Mouse (Mus musculus) adrenal gland, postnatal 14 days (tissue): ENCODE results near the gene Arfgap1. TPM values are rescaled to one million over a fixed set of nuclear protein-coding genes. Genes with fewer than 3 reads are reported as not detected.

Experiments used
- DNase-seq: peaks from one replicate; pipeline ENCODE4 v3.0.0; 2021; ENCODE audit warnings: mixed read lengths
- total RNA-seq: library from RNA; stranded (reverse); gene quantifications from 2 replicates; pipeline ENCODE4 v1.2.3, GENCODE M21; 2021

Arfgap1 gene
- total RNA-seq, 1 experiment from 2014 or later = 47.9 TPM

- no peak for DNase-seq
These were observed 18.6 kb downstream of the Arfgap1 start for GRCm38 (mm10) chr2:180985635-180986034.

- no peak for DNase-seq
These were observed 19.4 kb downstream of the Arfgap1 start, which contains the start of gene Col20a1 for GRCm38 (mm10) chr2:180986449-180986848. TSS of gene Col20a1 (plus strand) at chr2:180986535.

- no peak for DNase-seq
These were observed 20.0 kb downstream of the Arfgap1 start for GRCm38 (mm10) chr2:180987001-180987400.

DNA sequence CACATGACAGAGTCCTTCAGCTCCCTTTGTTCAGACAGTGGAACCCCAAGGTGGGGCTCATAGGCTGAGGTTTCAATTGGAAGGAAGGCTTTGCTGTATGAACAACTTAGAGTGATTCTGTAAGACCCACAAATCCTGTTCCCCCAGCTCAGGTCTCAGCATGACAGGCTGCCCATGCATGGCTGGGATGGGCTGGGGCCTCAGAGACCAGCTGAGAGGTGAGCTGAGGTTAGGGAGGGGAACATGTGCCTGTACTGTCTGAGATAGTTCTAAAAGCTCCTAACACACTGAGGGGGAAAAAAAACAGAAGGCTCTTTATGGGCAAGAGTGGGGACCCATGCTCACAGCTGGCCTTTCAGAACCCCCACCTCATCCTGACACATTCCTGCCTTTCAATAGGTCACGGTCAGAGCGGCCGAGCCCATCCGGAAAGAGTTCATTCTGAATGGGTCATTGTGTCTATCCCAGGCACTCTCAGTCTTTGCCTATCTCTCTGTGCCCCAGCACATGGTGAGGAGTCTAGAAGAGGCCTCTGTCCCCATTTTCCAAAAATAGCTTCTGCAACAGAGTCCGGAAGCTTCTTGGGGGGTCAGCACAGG is 20.5 kb downstream of the Arfgap1 start:
- no peak for DNase-seq

GRCm38 (mm10) chr2:180988347-180988913 is 21.4 kb downstream of the Arfgap1 start:
- DNase-seq = no peak

DNA sequence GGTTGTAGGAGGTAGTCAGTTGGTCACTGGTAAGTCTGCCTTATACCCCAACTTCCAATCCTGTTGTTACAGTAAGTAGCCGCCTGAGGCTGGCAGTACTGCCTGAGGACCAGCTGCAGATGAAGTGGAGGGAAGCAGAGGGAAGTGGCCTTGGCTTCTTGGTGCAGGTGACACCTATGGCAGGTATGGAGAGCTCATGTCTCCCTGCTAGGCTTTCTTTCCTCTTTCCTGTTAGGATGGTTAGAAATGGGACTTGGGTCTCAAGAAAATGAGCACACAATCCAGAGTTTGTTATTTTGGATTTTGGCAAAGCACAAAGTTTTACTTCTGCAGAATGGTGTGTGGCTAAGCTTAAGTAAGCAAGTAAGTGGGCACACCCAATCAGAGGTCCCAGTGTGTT is 21.9 kb downstream of the Arfgap1 start:
- no peak for DNase-seq

- DNase-seq = no peak
These were observed 23.3 kb downstream of the Arfgap1 start for GRCm38 (mm10) chr2:180990347-180990746.

GRCm38 (mm10) chr2:180994360-180994759 is 27.3 kb downstream of the Arfgap1 start:
- no peak for DNase-seq

DNA sequence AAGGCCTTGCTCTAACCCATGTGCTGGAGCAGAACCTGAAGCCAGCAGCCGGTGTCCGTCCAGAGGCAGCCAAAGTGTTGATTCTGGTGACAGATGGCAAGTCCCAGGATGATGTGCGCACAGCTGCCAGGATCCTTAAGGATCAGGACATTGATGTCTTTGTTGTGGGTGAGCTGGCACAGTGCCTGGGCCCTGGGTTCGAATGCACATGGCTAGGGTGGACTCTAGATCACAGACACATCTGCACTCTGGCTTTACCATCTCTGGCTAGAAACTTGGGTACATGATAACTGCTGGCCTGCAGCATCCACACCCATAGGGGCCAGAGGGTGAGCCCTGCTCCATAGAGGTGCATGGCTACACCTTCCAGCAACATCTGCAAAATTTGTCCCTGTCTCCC is 28.4 kb downstream of the Arfgap1 start:
- no peak for DNase-seq

DNA sequence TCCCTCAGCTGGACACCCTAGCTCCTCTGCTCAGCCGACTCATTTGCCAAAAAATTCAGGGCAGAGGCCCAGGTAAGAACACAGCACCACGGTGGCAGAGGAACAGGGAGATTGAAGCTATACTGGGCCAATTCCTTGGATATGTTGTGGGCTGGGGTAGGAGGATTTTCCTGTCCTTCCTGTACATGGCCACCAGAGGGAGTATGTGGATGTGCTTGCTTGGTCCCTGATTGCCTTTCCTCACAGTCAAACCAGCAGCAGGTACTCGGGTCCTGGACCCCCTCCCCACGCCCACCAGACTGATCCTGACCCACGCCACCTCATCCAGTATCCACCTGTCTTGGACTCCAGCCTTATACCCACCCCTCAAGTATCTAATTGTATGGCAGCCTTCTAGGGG is 29.4 kb downstream of the Arfgap1 start:
- DNase-seq = peak; percentile 53

DNA sequence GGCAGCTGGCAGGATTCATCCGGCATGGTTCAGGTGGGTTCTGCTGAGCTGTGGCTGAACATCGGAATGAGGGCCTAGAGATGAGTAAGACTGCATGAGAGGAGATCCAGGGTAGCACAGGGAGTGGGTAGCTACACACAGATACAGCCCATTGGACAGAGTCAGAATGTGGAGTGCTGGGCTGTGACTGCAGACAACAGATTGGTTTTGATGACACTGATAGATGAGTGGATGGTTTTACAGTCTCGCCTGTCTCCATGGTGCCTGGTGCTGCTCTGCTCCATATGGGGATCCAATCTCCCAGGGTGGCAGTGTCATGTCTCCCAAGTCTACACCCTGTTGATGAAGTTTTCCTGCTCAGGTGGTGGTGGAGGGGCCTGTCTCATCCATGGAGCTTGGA is 29.9 kb downstream of the Arfgap1 start:
- DNase-seq = no peak

DNA sequence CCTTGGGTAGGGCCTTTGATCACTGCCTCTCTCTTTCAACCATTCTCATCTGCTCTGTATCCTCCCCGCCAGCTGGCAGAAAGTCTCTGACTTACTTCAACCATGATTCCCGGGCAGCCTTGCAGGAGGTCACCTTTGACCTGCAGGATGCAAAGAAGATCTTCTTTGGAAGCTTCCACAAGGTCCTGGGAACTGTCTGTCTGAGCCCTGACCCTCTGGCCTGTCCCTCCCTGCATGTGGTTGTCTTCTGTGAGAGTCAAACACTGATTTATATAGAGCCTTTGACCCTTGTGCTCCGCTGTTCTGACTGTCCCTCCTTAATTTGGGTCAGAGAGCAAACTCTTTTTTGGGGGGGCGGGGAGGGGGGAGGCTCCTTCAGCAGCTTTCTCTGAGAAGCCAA is 40.0 kb downstream of the Arfgap1 start:
- no peak for DNase-seq

GRCm38 (mm10) chr2:181008339-181008738 is 41.3 kb downstream of the Arfgap1 start:
- DNase-seq = no peak

DNA sequence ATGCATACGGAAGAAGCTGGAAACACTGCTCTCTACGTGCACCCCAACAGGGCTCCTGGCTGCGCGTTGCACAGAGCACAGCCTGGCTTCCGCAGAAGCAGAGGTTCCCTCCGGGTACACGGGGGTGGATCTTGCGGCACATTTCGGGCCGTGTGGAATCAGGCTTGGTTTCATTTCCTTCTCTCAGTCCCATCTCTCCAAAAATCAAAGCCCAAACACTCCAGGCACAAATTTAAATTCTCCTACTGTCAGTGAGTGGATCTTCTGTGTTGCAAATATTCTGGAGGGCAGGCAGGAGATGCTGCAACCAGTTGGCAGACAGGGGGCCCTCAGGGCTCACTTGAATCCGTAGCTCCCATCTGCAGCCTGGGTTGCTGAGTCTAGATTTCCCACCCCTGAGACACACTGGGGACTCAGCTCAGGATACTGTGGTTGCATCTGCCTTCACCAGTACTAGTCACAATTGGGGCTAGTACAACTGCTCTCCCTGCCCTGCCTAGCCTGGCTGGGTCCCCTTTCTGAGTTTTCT is 64.4 kb downstream of the Arfgap1 start:
- no peak for DNase-seq

Other genes with a start within 250 kb of the Arfgap1 start
- gene Slc17a9, start 242.0 kb upstream of the Arfgap1 start, total RNA-seq = 1.2 and 2.5 TPM in 2 replicates
- not detected in 2 replicates for gene Bhlhe23, start 190.3 kb upstream of the Arfgap1 start, total RNA-seq
- 52.0 and 61.3 TPM in 2 replicates for gene Ythdf1, start 46.3 kb upstream of the Arfgap1 start, total RNA-seq
- gene Birc7, start 38.2 kb upstream of the Arfgap1 start, total RNA-seq = not detected in 2 replicates
- gene Nkain4, start 12.5 kb upstream of the Arfgap1 start, total RNA-seq = 5.2 and 6.6 TPM in 2 replicates
- 3.5 and 3.7 TPM in 2 replicates for gene Col20a1, start 19.3 kb downstream of the Arfgap1 start, total RNA-seq
- 5.6 and 9.6 TPM in 2 replicates for gene Chrna4, start 76.3 kb downstream of the Arfgap1 start, total RNA-seq
- gene Kcnq2, start 168.1 kb downstream of the Arfgap1 start, total RNA-seq = 6.0 and 6.8 TPM in 2 replicates
- gene Eef1a2, start 189.8 kb downstream of the Arfgap1 start, total RNA-seq = 38.4 and 47.9 TPM in 2 replicates
- gene Ppdpf, start 220.0 kb downstream of the Arfgap1 start, total RNA-seq = 95.5 and 98.6 TPM in 2 replicates
- 0.11 TPM in 1 of 2 replicates, not detected in the other for gene Ptk6, start 235.6 kb downstream of the Arfgap1 start, total RNA-seq
- 0.56 and 0.60 TPM in 2 replicates for gene Srms, start 246.0 kb downstream of the Arfgap1 start, total RNA-seq